Mouse (Mus musculus): ENCODE results near the gene Eif2ak3. TPM values are rescaled to one million over a fixed set of nuclear protein-coding genes. Genes with fewer than 3 reads are reported as not detected.

Eif2ak3 gene
- polyA plus RNA-seq (2015; fragmentation: Nextera tagmentation; extraction: Ambion mirVana): 13.1 and 16.9 TPM in 2 replicates

GRCm38 (mm10) chr6:70844002-70844804, at the start of gene Eif2ak3:
Eif2ak3 (plus strand) TSS chr6:70844515.
- Histone ChIP-seq H3K27ac (peak within 1 kb of the TSS; percentile 94), H3K4me2 (peak within 1 kb of the TSS; percentile 66)

GRCm38 (mm10) chr6:70796940-70797339, 47.4 kb upstream of the Eif2ak3 start:
- no peaks in the 10 kb centered on the region for H3K9me3 ChIP-seq
- ATAC-seq (ENCODE audit: insufficient number of reproducible peaks, low FRiP score, low TSS enrichment, low read depth): no peak

More at GRCm38 (mm10) chr6:70844002-70844804, at the start of gene Eif2ak3:
- Histone ChIP-seq H3K4me3 (peak within 1 kb of the TSS; percentile 92), H3K9ac (peak within 1 kb of the TSS; percentile 92), H3K4me1 (peaks cover 22% of the 10 kb centered on the region), H3K9me3 (no peaks in the 10 kb centered on the region), H3K36me3 (no peaks in the 10 kb centered on the region), H3K27me3 (no peaks in the 10 kb centered on the region)
- peak; percentile 98 for ATAC-seq (ENCODE audit: insufficient number of reproducible peaks, low FRiP score, low TSS enrichment, low read depth)
- under 1% methylated on average over 45 of the region's 63 CpGs for WGBS

GRCm38 (mm10) chr6:70797581-70798251, 46.6 kb upstream of the Eif2ak3 start:
- Histone ChIP-seq H3K4me1 (peaks cover 3% of the 10 kb centered on the region; the same call in 1 of the 2 replicates), H3K36me3 (no peaks in the 10 kb centered on the region)

More at GRCm38 (mm10) chr6:70796940-70797339, 47.4 kb upstream of the Eif2ak3 start:
- Histone ChIP-seq H3K27me3 (no peaks in the 10 kb centered on the region), H3K4me1 (peaks cover 5% of the 10 kb centered on the region; the same call in 1 of the 2 replicates), H3K27ac (no peak overlapping the region), H3K4me3 (no peak overlapping the region), H3K9ac (no peak overlapping the region), H3K4me2 (no peak overlapping the region), H3K36me3 (no peaks in the 10 kb centered on the region)
- WGBS: 84% methylated on average over 6 of the region's 6 CpGs

GRCm38 (mm10) chr6:70804632-70805031, 39.7 kb upstream of the Eif2ak3 start:
- Histone ChIP-seq H3K27ac (no peak overlapping the region), H3K36me3 (no peaks in the 10 kb centered on the region), H3K9ac (no peak overlapping the region), H3K27me3 (no peaks in the 10 kb centered on the region), H3K4me3 (no peak overlapping the region), H3K4me2 (no peak overlapping the region), H3K4me1 (peaks cover 10% of the 10 kb centered on the region), H3K9me3 (no peaks in the 10 kb centered on the region)
- WGBS: 30% methylated on average over 3 of the region's 3 CpGs
- ATAC-seq (ENCODE audit: insufficient number of reproducible peaks, low FRiP score, low TSS enrichment, low read depth): no peak

More at GRCm38 (mm10) chr6:70797581-70798251, 46.6 kb upstream of the Eif2ak3 start:
- no peak overlapping the region for H3K4me2 ChIP-seq
- WGBS: 22% methylated on average over 9 of the region's 9 CpGs
- no peak for ATAC-seq (ENCODE audit: insufficient number of reproducible peaks, low FRiP score, low TSS enrichment, low read depth)
- H3K4me3 ChIP-seq: no peak overlapping the region
- H3K27me3 ChIP-seq: no peaks in the 10 kb centered on the region
- H3K9ac ChIP-seq: no peak overlapping the region
- H3K27ac ChIP-seq: no peak overlapping the region
- H3K9me3 ChIP-seq: no peaks in the 10 kb centered on the region

- Histone ChIP-seq H3K4me3 (no peak overlapping the region), H3K27me3 (no peaks in the 10 kb centered on the region), H3K27ac (no peak overlapping the region), H3K9me3 (no peaks in the 10 kb centered on the region), H3K4me1 (peaks cover 10% of the 10 kb centered on the region), H3K4me2 (peak overlapping the region; percentile 34), H3K9ac (no peak overlapping the region), H3K36me3 (no peaks in the 10 kb centered on the region)
- 15% methylated on average over 7 of the region's 7 CpGs for WGBS
- no peak for ATAC-seq (ENCODE audit: insufficient number of reproducible peaks, low FRiP score, low TSS enrichment, low read depth)
These were observed 39.0 kb upstream of the Eif2ak3 start for GRCm38 (mm10) chr6:70805267-70805666.

GRCm38 (mm10) chr6:70805820-70806513, 38.3 kb upstream of the Eif2ak3 start:
- Histone ChIP-seq H3K4me1 (peaks cover 10% of the 10 kb centered on the region), H3K36me3 (no peaks in the 10 kb centered on the region), H3K27ac (no peak overlapping the region), H3K4me3 (peak overlapping the region; percentile 9; the same call in 1 of the 2 replicates), H3K9ac (no peak overlapping the region), H3K9me3 (no peaks in the 10 kb centered on the region), H3K4me2 (peak overlapping the region; percentile 34), H3K27me3 (no peaks in the 10 kb centered on the region)
- WGBS: 17% methylated on average over 13 of the region's 13 CpGs
- ATAC-seq (ENCODE audit: insufficient number of reproducible peaks, low FRiP score, low TSS enrichment, low read depth): 0 out of 2 replicates have a peak, but pooled peaks have one; percentile 14

- Histone ChIP-seq H3K4me2 (no peak overlapping the region), H3K27ac (no peak overlapping the region), H3K27me3 (no peaks in the 10 kb centered on the region), H3K4me3 (no peak overlapping the region), H3K9ac (no peak overlapping the region), H3K36me3 (no peaks in the 10 kb centered on the region), H3K9me3 (no peaks in the 10 kb centered on the region), H3K4me1 (peaks cover 10% of the 10 kb centered on the region)
- 86% methylated on average over 1 of the region's 1 CpGs for WGBS
- no peak for ATAC-seq (ENCODE audit: insufficient number of reproducible peaks, low FRiP score, low TSS enrichment, low read depth)
These were observed 37.8 kb upstream of the Eif2ak3 start for GRCm38 (mm10) chr6:70806514-70806912.

GRCm38 (mm10) chr6:70810524-70810923, 33.8 kb upstream of the Eif2ak3 start:
- WGBS: 88% methylated on average over 1 of the region's 1 CpGs
- Histone ChIP-seq H3K27me3 (no peaks in the 10 kb centered on the region), H3K4me3 (no peak overlapping the region), H3K36me3 (no peaks in the 10 kb centered on the region), H3K9me3 (no peaks in the 10 kb centered on the region), H3K27ac (no peak overlapping the region), H3K4me1 (peaks cover 8% of the 10 kb centered on the region), H3K4me2 (no peak overlapping the region), H3K9ac (no peak overlapping the region)
- no peak for ATAC-seq (ENCODE audit: insufficient number of reproducible peaks, low FRiP score, low TSS enrichment, low read depth)

- Histone ChIP-seq H3K9me3 (no peaks in the 10 kb centered on the region), H3K27me3 (no peaks in the 10 kb centered on the region), H3K4me3 (no peak overlapping the region), H3K36me3 (no peaks in the 10 kb centered on the region), H3K4me1 (no peaks in the 10 kb centered on the region), H3K27ac (no peak overlapping the region), H3K4me2 (no peak overlapping the region), H3K9ac (no peak overlapping the region)
- 14% methylated on average over 6 of the region's 6 CpGs for WGBS
- ATAC-seq (ENCODE audit: insufficient number of reproducible peaks, low FRiP score, low TSS enrichment, low read depth): no peak
These were observed 32.5 kb upstream of the Eif2ak3 start for GRCm38 (mm10) chr6:70811557-70812525.

- no peaks in the 10 kb centered on the region for H3K9me3 ChIP-seq
- H3K27me3 ChIP-seq: no peaks in the 10 kb centered on the region
- H3K36me3 ChIP-seq: no peaks in the 10 kb centered on the region
- ATAC-seq (ENCODE audit: insufficient number of reproducible peaks, low FRiP score, low TSS enrichment, low read depth): no peak
- H3K4me2 ChIP-seq: no peak overlapping the region
- H3K27ac ChIP-seq: no peak overlapping the region
- 44% methylated on average over 4 of the region's 4 CpGs for WGBS
- H3K4me1 ChIP-seq: no peaks in the 10 kb centered on the region
- H3K4me3 ChIP-seq: no peak overlapping the region
- H3K9ac ChIP-seq: no peak overlapping the region
These were observed 31.8 kb upstream of the Eif2ak3 start for GRCm38 (mm10) chr6:70812526-70812895.
